Mouse (Mus musculus): ENCODE data around the gene Spata21. TPM values are rescaled to one million over a fixed set of nuclear protein-coding genes. Genes with fewer than 3 reads are reported as not detected.

Gene Spata21
- polyA plus RNA-seq, 1 experiment from 2014 or later, result 0.30 TPM

DNA sequence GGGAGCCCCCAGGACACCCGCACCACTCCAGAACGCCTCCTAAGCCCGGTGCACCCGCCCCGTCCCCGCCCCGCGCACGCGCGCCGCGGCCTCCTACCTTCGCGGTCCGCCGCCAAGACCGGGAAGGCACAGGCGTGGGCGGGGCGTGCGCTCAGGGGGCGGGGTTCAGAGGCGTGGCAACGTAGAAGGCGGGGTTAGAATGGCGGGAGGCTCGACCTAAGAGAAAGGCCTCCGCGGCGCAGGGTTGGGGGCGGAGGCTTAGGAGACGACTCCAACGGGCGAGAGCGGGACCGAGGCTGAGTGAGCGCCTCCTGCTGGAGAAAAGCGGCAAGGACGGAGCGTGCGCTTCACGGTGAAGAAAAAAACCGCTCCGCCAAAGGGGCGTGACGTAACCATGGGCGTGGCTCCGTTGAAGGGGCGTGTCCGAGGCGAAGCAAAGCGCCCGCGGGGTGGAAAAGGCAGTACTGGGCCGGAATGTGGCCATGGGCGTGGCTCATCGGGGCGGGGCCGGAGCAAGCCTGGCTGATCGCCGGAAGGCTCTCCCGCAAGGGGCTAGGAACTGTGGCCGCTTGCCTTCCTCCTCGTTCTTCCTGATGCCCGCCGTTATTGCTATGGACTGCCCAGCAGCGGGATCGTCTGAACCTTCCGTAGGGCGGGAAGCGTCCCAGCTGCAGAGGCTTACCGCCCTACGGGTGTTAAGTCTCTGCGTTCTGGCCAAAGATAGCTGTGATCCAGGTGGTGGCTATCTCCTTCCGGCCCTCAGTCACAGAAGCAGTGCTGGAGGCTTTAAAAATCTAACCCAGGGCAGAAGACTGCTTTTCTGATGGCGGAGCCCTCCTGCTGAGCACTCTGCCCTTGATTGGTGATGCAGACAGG lies 27.5 kb upstream of the Spata21 start, which contains the start of gene Crocc:
TSS of gene Crocc (minus strand) at position 125 of the 876 bp plus-strand sequence.
- under 1% methylated on average over 71 of the region's 77 CpGs for WGBS

DNA sequence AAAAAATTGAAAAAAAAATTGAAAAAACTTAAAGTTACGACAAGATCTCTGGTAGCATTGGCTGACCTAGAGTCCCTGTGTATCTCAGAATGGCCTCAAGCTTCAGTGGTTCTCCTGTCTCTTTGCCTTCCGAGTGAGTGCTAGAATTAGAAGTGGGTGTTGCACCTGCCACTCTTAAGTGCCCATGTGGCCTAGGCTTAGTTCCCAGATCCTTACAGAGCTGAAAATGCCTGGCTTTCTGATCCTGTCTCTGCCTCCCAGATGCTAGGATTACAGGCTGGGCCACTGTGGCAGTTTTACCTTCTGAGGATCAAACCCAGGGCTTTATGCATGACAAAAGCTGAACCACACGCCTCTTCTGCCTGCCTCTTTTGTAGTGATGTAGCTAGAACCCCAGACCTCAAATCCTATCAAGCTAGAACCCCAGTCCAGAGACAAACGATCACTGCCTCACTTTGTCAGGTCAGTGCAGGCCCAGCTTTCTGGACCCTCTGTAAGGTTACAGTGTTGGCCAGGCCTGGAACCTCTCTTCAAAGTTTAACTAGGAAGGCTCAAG lies 24.0 kb upstream of the Spata21 start:
- Histone ChIP-seq H3K4me2 (no peak overlapping the region), H3K4me1 (peaks cover 24% of the 10 kb centered on the region), H3K9me3 (replicated peaks) (no peaks in the 10 kb centered on the region), H3K36me3 (ENCODE audit: poor library complexity, severe bottlenecking) (peaks cover 39% of the 10 kb centered on the region), H3K27ac (no peak overlapping the region), H3K4me3 (no peak overlapping the region), H3K9ac (no peak overlapping the region), H3K27me3 (no peaks in the 10 kb centered on the region)
- no peak for ATAC-seq
- WGBS, result 79% methylated on average over 4 of the region's 4 CpGs

More for the DNA sequence above, 27.5 kb upstream of the Spata21 start, which contains the start of gene Crocc:
- H3K36me3 ChIP-seq (ENCODE audit: poor library complexity, severe bottlenecking), result peaks cover 24% of the 10 kb centered on the region
- no peaks in the 10 kb centered on the region for H3K27me3 ChIP-seq
- H3K27ac ChIP-seq, result peak within 1 kb of the TSS; percentile 93
- peak within 1 kb of the TSS; percentile 83 for H3K9ac ChIP-seq
- peak within 1 kb of the TSS; percentile 57 for H3K4me3 ChIP-seq
- peak within 1 kb of the TSS; percentile 75 for H3K4me2 ChIP-seq
- peak; percentile 93 for ATAC-seq
- H3K9me3 ChIP-seq (replicated peaks), result no peaks in the 10 kb centered on the region
- H3K4me1 ChIP-seq, result peaks cover 25% of the 10 kb centered on the region

DNA sequence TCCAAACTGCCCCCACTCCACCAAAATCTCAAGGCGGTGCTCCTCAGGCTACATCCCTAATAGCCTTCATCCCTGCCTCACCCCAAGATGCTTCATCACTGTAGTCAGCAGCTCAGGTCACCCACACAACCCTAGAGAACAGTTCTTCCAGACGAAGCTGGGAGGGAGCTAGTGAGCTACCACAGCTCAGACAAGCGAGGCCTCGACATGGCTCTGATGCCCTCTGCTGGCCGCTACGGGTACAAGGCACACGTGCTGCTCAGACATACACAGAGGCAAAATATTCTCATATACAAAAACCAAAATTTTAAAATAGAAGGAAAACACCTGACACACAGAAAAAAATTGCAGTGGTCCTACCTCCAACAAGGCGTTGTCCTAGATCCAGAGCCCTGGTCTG lies 23.0 kb upstream of the Spata21 start:
- Histone ChIP-seq H3K27me3 (no peaks in the 10 kb centered on the region), H3K9me3 (replicated peaks) (no peaks in the 10 kb centered on the region), H3K27ac (no peak overlapping the region), H3K9ac (no peak overlapping the region), H3K4me3 (no peak overlapping the region), H3K4me1 (peaks cover 15% of the 10 kb centered on the region), H3K4me2 (no peak overlapping the region), H3K36me3 (ENCODE audit: poor library complexity, severe bottlenecking) (peaks cover 47% of the 10 kb centered on the region)
- 5% methylated on average over 8 of the region's 8 CpGs for WGBS
- ATAC-seq, result peak; percentile 62

DNA sequence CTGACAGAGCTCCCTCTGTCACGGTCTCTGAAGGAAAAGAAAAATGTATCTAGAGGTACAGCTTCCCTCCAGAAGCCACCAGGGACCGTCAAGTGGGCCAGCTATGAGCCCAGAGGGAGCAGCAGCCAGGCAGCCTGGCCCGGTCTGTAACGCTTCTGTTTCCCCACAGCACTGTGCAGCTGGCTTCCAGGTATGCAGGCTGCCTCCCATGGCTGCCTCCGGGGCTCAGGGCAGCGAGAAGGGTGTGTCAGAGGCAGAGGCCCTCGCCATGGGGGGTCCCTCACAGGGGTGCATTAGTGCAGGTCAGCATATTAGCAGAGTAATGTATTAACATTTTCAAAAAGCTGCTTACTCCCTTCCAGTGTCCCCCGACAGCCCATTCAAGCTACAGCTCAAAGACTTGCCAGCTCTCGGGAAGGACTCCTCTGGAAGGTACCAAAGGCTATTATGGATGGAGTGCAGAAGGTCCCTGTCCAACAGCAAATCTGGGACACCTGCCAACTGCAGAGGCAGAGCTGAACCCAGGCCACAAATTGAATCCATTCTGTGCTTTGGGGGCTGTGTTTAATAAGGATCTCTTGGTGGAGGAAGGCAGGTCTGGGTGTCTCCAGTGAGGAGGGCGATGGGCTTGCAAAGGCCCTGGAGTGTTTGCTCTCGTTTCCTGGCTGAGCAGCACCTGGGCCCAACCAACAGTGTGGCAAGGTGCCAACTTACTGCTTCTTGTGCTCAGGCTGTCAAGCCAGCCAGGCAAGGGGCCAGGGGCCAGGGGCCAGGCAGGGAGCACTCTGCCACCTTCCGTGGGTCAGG lies 21.2 kb upstream of the Spata21 start:
- Histone ChIP-seq H3K9ac (no peak overlapping the region), H3K9me3 (replicated peaks) (no peaks in the 10 kb centered on the region), H3K4me3 (no peak overlapping the region), H3K27me3 (no peaks in the 10 kb centered on the region), H3K4me2 (no peak overlapping the region), H3K36me3 (ENCODE audit: poor library complexity, severe bottlenecking) (peaks cover 65% of the 10 kb centered on the region), H3K27ac (0 out of 2 replicates have a peak overlapping the region, but pooled peaks have one; percentile 8), H3K4me1 (peaks cover 5% of the 10 kb centered on the region)
- ATAC-seq, result no peak
- WGBS, result 78% methylated on average over 12 of the region's 12 CpGs

DNA sequence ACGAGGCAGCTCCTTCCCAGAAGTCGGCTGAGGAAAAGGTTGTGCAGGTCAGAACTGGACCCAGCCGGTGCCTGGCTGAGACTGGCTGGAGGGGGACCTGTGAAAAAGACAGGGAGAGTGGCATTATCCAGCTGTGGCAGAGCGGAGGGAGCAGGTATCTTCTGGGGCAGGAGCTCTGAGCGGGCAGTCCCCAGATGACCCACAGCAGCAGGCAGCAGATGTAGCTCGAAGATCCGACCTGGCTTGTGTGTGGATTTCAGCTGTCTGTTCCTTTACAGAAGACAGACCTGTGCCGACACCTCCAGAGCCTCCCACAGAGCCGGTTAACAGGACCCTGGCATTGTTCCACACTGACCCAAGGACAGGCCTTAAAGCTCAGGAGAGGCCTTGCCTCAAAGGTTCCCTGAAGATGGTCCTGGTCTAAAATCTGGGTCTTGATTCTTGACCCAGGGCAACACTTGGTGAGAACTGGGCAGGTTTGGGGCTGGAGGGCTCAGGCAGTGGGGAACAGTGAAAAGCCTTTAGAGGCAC lies 20.6 kb upstream of the Spata21 start:
- H3K27me3 ChIP-seq, result no peaks in the 10 kb centered on the region
- no peak for ATAC-seq
- no peak overlapping the region for H3K4me3 ChIP-seq
- H3K27ac ChIP-seq, result 0 out of 2 replicates have a peak overlapping the region, but pooled peaks have one; percentile 8
- H3K9ac ChIP-seq, result no peak overlapping the region
- peaks cover 72% of the 10 kb centered on the region for H3K36me3 ChIP-seq (ENCODE audit: poor library complexity, severe bottlenecking)
- H3K4me1 ChIP-seq, result peaks cover 5% of the 10 kb centered on the region
- H3K4me2 ChIP-seq, result no peak overlapping the region
- WGBS, result 89% methylated on average over 9 of the region's 9 CpGs
- no peaks in the 10 kb centered on the region for H3K9me3 ChIP-seq (replicated peaks)

DNA sequence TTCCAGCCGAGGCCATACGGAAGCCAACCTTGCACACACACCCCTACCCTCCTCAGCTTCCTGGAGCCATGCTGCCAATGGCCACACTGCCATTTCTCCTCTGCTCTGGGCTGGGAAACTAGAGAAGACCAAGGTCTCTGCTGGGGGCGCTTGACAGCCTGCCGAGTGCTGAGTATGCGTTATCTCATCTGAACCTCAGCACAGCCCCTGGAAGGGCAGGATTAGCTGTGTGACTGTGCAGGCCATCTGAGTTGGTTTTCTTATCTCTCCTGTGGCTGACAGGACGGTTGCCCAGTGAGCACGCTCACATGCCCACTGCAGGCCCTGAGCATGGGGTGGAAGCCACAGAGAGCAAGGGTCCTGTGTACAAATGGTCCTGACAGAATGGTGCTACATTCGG lies 19.5 kb upstream of the Spata21 start:
- ATAC-seq, result no peak
- H3K4me1 ChIP-seq, result peaks cover 7% of the 10 kb centered on the region
- no peak overlapping the region for H3K9ac ChIP-seq
- 94% methylated on average over 8 of the region's 8 CpGs for WGBS
- no peak overlapping the region for H3K4me2 ChIP-seq
- H3K27ac ChIP-seq, result no peak overlapping the region
- H3K27me3 ChIP-seq, result no peaks in the 10 kb centered on the region
- H3K36me3 ChIP-seq (ENCODE audit: poor library complexity, severe bottlenecking), result peaks cover 81% of the 10 kb centered on the region
- H3K9me3 ChIP-seq (replicated peaks), result no peaks in the 10 kb centered on the region
- H3K4me3 ChIP-seq, result no peak overlapping the region

DNA sequence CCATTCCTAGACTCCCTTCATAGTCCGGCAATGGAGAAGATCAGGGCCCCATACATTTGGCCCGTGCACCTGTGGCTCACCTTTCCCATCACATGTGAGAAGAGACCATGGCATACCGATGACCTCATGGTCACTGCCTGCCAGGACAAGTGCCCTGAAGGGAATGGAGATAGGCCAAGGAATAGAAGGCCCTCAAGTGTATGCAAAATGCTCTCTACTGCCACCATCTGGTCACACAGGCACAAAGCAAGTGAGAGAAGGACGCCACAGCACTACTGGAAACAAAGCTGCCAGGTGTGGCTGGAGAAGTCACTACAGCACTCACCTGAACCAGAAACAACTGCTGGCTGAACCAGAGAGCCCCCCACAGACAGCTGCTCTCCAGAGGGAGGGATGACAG lies 18.4 kb upstream of the Spata21 start:
- WGBS, result 63% methylated on average over 4 of the region's 4 CpGs
- H3K36me3 ChIP-seq (ENCODE audit: poor library complexity, severe bottlenecking), result peaks cover 90% of the 10 kb centered on the region
- no peak overlapping the region for H3K27ac ChIP-seq
- no peak for ATAC-seq
- no peaks in the 10 kb centered on the region for H3K9me3 ChIP-seq (replicated peaks)
- no peak overlapping the region for H3K4me3 ChIP-seq
- H3K27me3 ChIP-seq, result no peaks in the 10 kb centered on the region
- no peak overlapping the region for H3K9ac ChIP-seq
- H3K4me2 ChIP-seq, result no peak overlapping the region
- H3K4me1 ChIP-seq, result peaks cover 12% of the 10 kb centered on the region

DNA sequence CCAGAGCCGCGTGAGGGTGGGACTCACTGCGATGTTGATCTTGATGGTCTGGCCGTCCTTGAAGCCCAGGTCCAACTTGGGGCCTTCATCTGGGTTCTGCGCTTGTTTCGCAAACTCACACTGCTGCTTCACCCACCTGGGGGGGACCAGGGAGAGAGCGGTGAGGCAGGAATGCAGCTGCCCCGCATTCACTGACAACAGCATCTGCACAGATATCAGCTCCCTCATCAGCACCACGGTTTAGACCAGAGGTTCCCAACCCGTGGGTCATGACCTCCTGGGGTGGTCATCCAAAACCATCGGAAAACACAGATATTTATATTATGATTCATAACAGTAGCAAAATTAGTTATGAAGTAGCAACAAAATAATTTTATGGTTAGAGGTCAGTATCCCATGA lies 15.6 kb upstream of the Spata21 start:
- Histone ChIP-seq H3K27me3 (no peaks in the 10 kb centered on the region), H3K9me3 (replicated peaks) (no peaks in the 10 kb centered on the region), H3K4me1 (peaks cover 21% of the 10 kb centered on the region), H3K36me3 (ENCODE audit: poor library complexity, severe bottlenecking) (peaks cover 72% of the 10 kb centered on the region), H3K4me3 (no peak overlapping the region), H3K9ac (no peak overlapping the region), H3K27ac (no peak overlapping the region), H3K4me2 (no peak overlapping the region)
- WGBS, result 94% methylated on average over 11 of the region's 11 CpGs
- ATAC-seq, result no peak

DNA sequence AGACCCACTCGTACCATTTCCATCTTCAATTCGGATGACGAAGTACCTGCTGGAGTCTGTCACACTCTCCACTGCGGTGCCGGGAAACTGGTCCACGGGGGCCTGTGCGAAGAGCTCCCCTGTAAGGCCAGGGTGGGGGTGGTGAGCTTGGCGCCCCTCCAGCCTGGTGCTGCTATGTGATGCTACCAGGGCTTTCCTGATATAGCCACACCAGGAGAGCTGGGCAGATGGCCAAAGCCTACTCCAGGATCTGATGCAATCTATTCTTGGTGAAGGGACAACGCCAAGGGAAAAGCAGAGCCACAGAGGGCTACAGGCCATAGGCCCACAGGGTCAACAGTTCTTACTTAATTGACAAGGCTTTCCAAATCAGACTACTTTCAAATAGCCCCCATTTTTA lies 14.5 kb upstream of the Spata21 start:
- Histone ChIP-seq H3K4me1 (peaks cover 23% of the 10 kb centered on the region), H3K27me3 (no peaks in the 10 kb centered on the region), H3K4me3 (no peak overlapping the region), H3K36me3 (ENCODE audit: poor library complexity, severe bottlenecking) (peaks cover 61% of the 10 kb centered on the region), H3K9me3 (replicated peaks) (no peaks in the 10 kb centered on the region), H3K27ac (no peak overlapping the region), H3K4me2 (no peak overlapping the region), H3K9ac (no peak overlapping the region)
- 85% methylated on average over 9 of the region's 9 CpGs for WGBS
- ATAC-seq, result no peak

DNA sequence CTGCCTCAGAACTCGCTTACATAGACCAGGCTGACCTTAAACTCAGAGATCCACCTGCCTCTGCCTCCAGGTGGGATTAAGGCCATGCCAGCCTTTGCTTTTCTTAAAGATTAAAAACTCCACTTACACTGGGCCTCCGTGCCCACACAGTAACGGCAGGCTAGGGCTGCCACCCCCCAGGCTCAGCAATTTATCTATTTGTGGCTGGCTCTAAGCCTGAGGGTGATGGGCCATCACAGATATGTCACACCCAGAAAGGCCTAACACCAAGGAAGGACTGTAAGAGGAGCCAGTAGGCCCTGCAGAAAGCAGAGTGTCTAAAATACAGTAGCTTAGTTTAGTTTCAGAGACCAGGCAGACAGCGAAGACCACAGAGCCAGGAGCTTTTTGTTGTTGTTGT lies 14.0 kb upstream of the Spata21 start:
- Histone ChIP-seq H3K4me2 (no peak overlapping the region), H3K9ac (no peak overlapping the region), H3K27me3 (no peaks in the 10 kb centered on the region), H3K4me3 (no peak overlapping the region), H3K36me3 (ENCODE audit: poor library complexity, severe bottlenecking) (peaks cover 56% of the 10 kb centered on the region), H3K4me1 (peaks cover 23% of the 10 kb centered on the region), H3K9me3 (replicated peaks) (no peaks in the 10 kb centered on the region), H3K27ac (no peak overlapping the region)
- ATAC-seq, result no peak
- 95% methylated on average over 4 of the region's 4 CpGs for WGBS

DNA sequence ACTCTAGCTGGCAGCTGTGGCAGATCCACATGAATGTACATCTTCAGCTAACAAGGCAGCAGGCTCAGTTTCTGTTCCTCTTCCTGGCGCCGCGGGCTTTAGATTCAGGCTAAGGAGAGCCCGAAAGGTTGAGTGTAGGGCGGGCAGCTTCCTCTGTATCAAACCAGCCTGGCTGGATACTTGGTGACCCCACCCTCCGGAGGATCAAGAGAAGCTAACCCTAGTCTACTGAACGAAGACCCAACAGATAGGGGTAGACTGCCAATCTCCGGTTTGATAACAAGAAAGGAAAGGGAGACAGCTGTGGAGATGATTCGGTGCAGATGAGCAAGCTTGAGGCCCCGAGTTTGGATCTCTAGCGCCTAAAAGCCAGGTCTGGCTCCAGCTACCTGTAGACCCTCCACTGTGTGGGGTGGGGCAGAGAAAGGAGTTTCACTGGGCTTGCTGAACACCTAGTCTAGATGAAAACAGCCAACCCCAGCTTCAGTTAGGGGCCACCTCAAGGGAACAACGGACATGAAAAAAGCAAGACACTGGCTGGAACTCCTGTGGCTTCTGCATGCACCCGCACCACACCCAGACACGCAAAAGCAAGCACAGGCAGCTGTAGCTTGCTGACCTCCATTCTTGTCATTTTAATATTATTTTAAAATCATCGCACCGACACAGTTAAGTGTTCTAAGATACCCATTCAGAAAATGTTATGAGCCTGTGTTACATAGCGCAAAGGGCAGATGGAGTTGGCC lies 11.2 kb upstream of the Spata21 start:
- no peaks in the 10 kb centered on the region for H3K27me3 ChIP-seq
- H3K36me3 ChIP-seq (ENCODE audit: poor library complexity, severe bottlenecking), result peaks cover 29% of the 10 kb centered on the region
- H3K4me2 ChIP-seq, result peak overlapping the region; percentile 88
- no peaks in the 10 kb centered on the region for H3K9me3 ChIP-seq (replicated peaks)
- H3K27ac ChIP-seq, result no peak overlapping the region
- no peak for ATAC-seq
- 85% methylated on average over 17 of the region's 17 CpGs for WGBS
- peak overlapping the region; percentile 90 for H3K9ac ChIP-seq
- peaks cover 23% of the 10 kb centered on the region for H3K4me1 ChIP-seq
- H3K4me3 ChIP-seq, result peak overlapping the region; percentile 94
